Mouse (Mus musculus): ENCODE results near the gene Nolc1. TPM values are rescaled to one million over a fixed set of nuclear protein-coding genes. Genes with fewer than 3 reads are reported as not detected.

The Nolc1 gene
- total and polyA plus RNA-seq, 3 experiments, result 116 to 153 (median 147) TPM

- TF ChIP-seq GATA1 (IDR thresholded peaks at IDR 0.05; ENCODE audit: borderline replicate concordance, low read length) (no peak), GATA2 (IDR thresholded peaks at IDR 0.05; ENCODE audit: borderline replicate concordance, low read depth, low read length) (no peak), CTCF (IDR thresholded peaks at IDR 0.05; ENCODE audit: low read depth, low read length) (no peak), POLR2AphosphoS5 (IDR thresholded peaks at IDR 0.05; ENCODE audit: insufficient replicate concordance, low read depth, low read length) (no peak), TAL1 (conservative IDR thresholded peaks at IDR 0.05; ENCODE audit: low read depth, low read length) (no peak)
- H3K9me3 ChIP-seq (replicated peaks), result no peaks in the 10 kb centered on the region; the same call in 1 of the 2 replicates
Measured at GRCm38 (mm10) chr19:46094144-46094543, 18.5 kb downstream of the Nolc1 start.

GRCm38 (mm10) chr19:46095291-46095690 is 19.6 kb downstream of the Nolc1 start:
- TF ChIP-seq POLR2AphosphoS5 (IDR thresholded peaks at IDR 0.05; ENCODE audit: insufficient replicate concordance, low read depth, low read length) (no peak), TAL1 (conservative IDR thresholded peaks at IDR 0.05; ENCODE audit: low read depth, low read length) (no peak), GATA2 (IDR thresholded peaks at IDR 0.05; ENCODE audit: borderline replicate concordance, low read depth, low read length) (no peak), CTCF (IDR thresholded peaks at IDR 0.05; ENCODE audit: low read depth, low read length) (no peak), GATA1 (IDR thresholded peaks at IDR 0.05; ENCODE audit: borderline replicate concordance, low read length) (no peak)
- Histone ChIP-seq H3K36me3 (replicated peaks) (no peaks in the 10 kb centered on the region), H3K9me3 (replicated peaks) (no peaks in the 10 kb centered on the region; the same call in 1 of the 2 replicates), H3K27me3 (ENCODE audit: insufficient read depth, low read length) (peaks cover 11% of the 10 kb centered on the region; the same call in 1 of the 2 replicates), H3K4me1 (ENCODE audit: insufficient read depth, low read depth, low read length) (no peaks in the 10 kb centered on the region), H3K4me3 (ENCODE audit: low read depth, low read length) (no peak overlapping the region)
- no peak for ATAC-seq (ENCODE audit: extremely low read depth, insufficient number of reproducible peaks, low FRiP score, poor library complexity, severe bottlenecking)
- DNase-seq (ENCODE audit: low spot score), result no peak

More at GRCm38 (mm10) chr19:46094144-46094543, 18.5 kb downstream of the Nolc1 start:
- ATAC-seq (ENCODE audit: extremely low read depth, insufficient number of reproducible peaks, low FRiP score, poor library complexity, severe bottlenecking) (no peak), DNase-seq (ENCODE audit: low spot score) (no peak)
- Histone ChIP-seq H3K27me3 (ENCODE audit: insufficient read depth, low read length) (peaks cover 11% of the 10 kb centered on the region; the same call in 1 of the 2 replicates), H3K4me1 (ENCODE audit: insufficient read depth, low read depth, low read length) (no peaks in the 10 kb centered on the region), H3K4me3 (ENCODE audit: low read depth, low read length) (no peak overlapping the region), H3K36me3 (replicated peaks) (no peaks in the 10 kb centered on the region)

- TF ChIP-seq CTCF (IDR thresholded peaks at IDR 0.05; ENCODE audit: low read depth, low read length), result no peak
- peaks cover 11% of the 10 kb centered on the region; the same call in 1 of the 2 replicates for H3K27me3 ChIP-seq (ENCODE audit: insufficient read depth, low read length)
- H3K4me1 ChIP-seq (ENCODE audit: insufficient read depth, low read depth, low read length), result no peaks in the 10 kb centered on the region
- no peak for DNase-seq (ENCODE audit: low spot score)
- no peaks in the 10 kb centered on the region for H3K36me3 ChIP-seq (replicated peaks)
- no peaks in the 10 kb centered on the region; the same call in 1 of the 2 replicates for H3K9me3 ChIP-seq (replicated peaks)
- ATAC-seq (ENCODE audit: extremely low read depth, insufficient number of reproducible peaks, low FRiP score, poor library complexity, severe bottlenecking), result no peak
- H3K4me3 ChIP-seq (ENCODE audit: low read depth, low read length), result no peak overlapping the region
Measured at GRCm38 (mm10) chr19:46096396-46096795, 20.7 kb downstream of the Nolc1 start.

- Histone ChIP-seq H3K9me3 (replicated peaks) (no peaks in the 10 kb centered on the region; the same call in 1 of the 2 replicates), H3K4me3 (ENCODE audit: low read depth, low read length) (no peak overlapping the region), H3K27me3 (ENCODE audit: insufficient read depth, low read length) (0 out of 2 replicates have a peak, but pooled peaks cover 3% of the 10 kb centered on the region), H3K4me1 (ENCODE audit: insufficient read depth, low read depth, low read length) (no peaks in the 10 kb centered on the region), H3K36me3 (replicated peaks) (no peaks in the 10 kb centered on the region)
- TF ChIP-seq CTCF (IDR thresholded peaks at IDR 0.05; ENCODE audit: low read depth, low read length) (no peak), GATA1 (IDR thresholded peaks at IDR 0.05; ENCODE audit: borderline replicate concordance, low read length) (no peak), POLR2AphosphoS5 (IDR thresholded peaks at IDR 0.05; ENCODE audit: insufficient replicate concordance, low read depth, low read length) (no peak), TAL1 (conservative IDR thresholded peaks at IDR 0.05; ENCODE audit: low read depth, low read length) (no peak), GATA2 (IDR thresholded peaks at IDR 0.05; ENCODE audit: borderline replicate concordance, low read depth, low read length) (no peak)
- ATAC-seq (ENCODE audit: extremely low read depth, insufficient number of reproducible peaks, low FRiP score, poor library complexity, severe bottlenecking) (no peak), DNase-seq (ENCODE audit: low spot score) (no peak)
Measured at GRCm38 (mm10) chr19:46099561-46099960, 23.9 kb downstream of the Nolc1 start.

- Histone ChIP-seq H3K9me3 (replicated peaks) (no peaks in the 10 kb centered on the region; the same call in 1 of the 2 replicates), H3K27me3 (ENCODE audit: insufficient read depth, low read length) (peaks cover 5% of the 10 kb centered on the region), H3K4me3 (ENCODE audit: low read depth, low read length) (no peak overlapping the region), H3K36me3 (replicated peaks) (no peaks in the 10 kb centered on the region), H3K4me1 (ENCODE audit: insufficient read depth, low read depth, low read length) (0 out of 2 replicates have a peak, but pooled peaks cover 2% of the 10 kb centered on the region)
- TF ChIP-seq POLR2AphosphoS5 (IDR thresholded peaks at IDR 0.05; ENCODE audit: insufficient replicate concordance, low read depth, low read length) (no peak), TAL1 (conservative IDR thresholded peaks at IDR 0.05; ENCODE audit: low read depth, low read length) (no peak), CTCF (IDR thresholded peaks at IDR 0.05; ENCODE audit: low read depth, low read length) (no peak), GATA2 (IDR thresholded peaks at IDR 0.05; ENCODE audit: borderline replicate concordance, low read depth, low read length) (no peak), GATA1 (IDR thresholded peaks at IDR 0.05; ENCODE audit: borderline replicate concordance, low read length) (no peak)
- ATAC-seq (ENCODE audit: extremely low read depth, insufficient number of reproducible peaks, low FRiP score, poor library complexity, severe bottlenecking), result no peak
- no peak for DNase-seq (ENCODE audit: low spot score)
Measured at GRCm38 (mm10) chr19:46103437-46104186, 27.9 kb downstream of the Nolc1 start.

GRCm38 (mm10) chr19:46104187-46104557 is 28.5 kb downstream of the Nolc1 start:
- no peaks in the 10 kb centered on the region for H3K36me3 ChIP-seq (replicated peaks)
- DNase-seq (ENCODE audit: low spot score), result no peak
- peaks cover 10% of the 10 kb centered on the region for H3K27me3 ChIP-seq (ENCODE audit: insufficient read depth, low read length)
- ATAC-seq (ENCODE audit: extremely low read depth, insufficient number of reproducible peaks, low FRiP score, poor library complexity, severe bottlenecking), result no peak
- TF ChIP-seq POLR2AphosphoS5 (IDR thresholded peaks at IDR 0.05; ENCODE audit: insufficient replicate concordance, low read depth, low read length) (no peak), GATA1 (IDR thresholded peaks at IDR 0.05; ENCODE audit: borderline replicate concordance, low read length) (no peak), TAL1 (conservative IDR thresholded peaks at IDR 0.05; ENCODE audit: low read depth, low read length) (no peak), GATA2 (IDR thresholded peaks at IDR 0.05; ENCODE audit: borderline replicate concordance, low read depth, low read length) (no peak), CTCF (IDR thresholded peaks at IDR 0.05; ENCODE audit: low read depth, low read length) (no peak)
- no peak overlapping the region for H3K4me3 ChIP-seq (ENCODE audit: low read depth, low read length)
- peaks cover 3% of the 10 kb centered on the region; the same call in 1 of the 2 replicates for H3K4me1 ChIP-seq (ENCODE audit: insufficient read depth, low read depth, low read length)
- H3K9me3 ChIP-seq (replicated peaks), result no peaks in the 10 kb centered on the region; the same call in 1 of the 2 replicates
